Mouse (Mus musculus) adrenal gland, postnatal 14 days (tissue): ENCODE measurements around the gene Ssbp3. TPM values are rescaled to one million over a fixed set of nuclear protein-coding genes. Genes with fewer than 3 reads are reported as not detected.
A peak's percentile ranks its signal among the peaks of the same experiment; 100 is the strongest.

Experiments
- DNase-seq: peaks from one replicate; pipeline ENCODE4 v3.0.0; 2021; ENCODE audit warnings: mixed read lengths
- total RNA-seq: library from RNA; stranded (reverse); gene quantifications from 2 replicates; pipeline ENCODE4 v1.2.3, GENCODE M21; 2021

The Ssbp3 gene
- total RNA-seq, 1 experiment from 2014 or later = 60.6 TPM

DNA sequence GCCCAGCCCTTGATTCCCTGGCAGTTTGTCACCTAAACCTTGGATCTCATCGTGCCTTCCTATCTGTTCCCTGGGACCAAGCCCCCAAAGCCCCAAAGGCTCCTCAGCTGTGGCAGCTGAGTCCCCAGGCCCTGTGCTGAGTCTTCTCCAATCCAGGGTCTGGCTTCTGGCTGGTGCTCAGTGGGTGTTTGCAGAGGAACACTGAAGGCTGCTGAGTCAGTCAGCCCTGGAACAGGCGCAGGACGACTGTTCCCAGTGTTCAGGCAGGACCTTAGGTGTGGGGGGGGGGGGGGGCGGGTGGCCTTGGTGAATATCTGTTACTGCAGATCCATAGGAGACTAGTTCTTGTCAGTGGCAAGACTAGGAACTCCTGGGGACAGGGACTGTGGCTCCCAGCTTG, 141.4 kb downstream of the Ssbp3 start:
- DNase-seq = peak; percentile 53

DNA sequence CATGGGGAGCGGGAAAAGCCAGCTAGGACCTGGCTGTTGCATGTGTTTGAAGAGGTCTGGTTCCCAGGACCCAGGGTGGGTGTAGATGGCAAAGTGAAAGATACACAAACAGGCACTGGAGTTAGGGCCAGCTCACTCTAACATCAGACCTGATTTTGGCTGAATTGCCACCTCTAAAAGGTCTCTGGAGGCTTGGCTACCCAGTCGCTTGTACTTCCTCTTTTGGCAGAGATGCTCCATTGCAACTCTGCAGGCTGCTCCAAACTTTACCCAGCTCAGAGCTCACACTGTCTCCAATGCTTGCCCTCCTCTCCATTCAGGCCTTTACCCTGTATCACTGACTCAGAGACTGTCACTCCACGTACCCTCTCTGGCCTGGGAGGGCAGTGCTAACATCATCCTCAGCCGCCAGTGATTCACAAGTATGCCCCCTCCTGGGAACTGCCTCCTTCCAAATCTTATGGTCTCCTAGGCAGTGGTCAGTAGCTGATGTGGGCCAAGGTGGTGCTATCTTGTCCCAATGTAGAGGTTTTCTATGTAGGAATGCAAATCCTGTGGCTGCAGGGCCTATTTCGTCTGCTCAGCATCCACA, 142.6 kb downstream of the Ssbp3 start:
- peak; percentile 36 for DNase-seq

GRCm38 (mm10) chr4:107056088-107056487, 145.6 kb downstream of the Ssbp3 start:
- DNase-seq = no peak

- DNase-seq = no peak
Measured at GRCm38 (mm10) chr4:107058346-107058745, 147.8 kb downstream of the Ssbp3 start.

DNA sequence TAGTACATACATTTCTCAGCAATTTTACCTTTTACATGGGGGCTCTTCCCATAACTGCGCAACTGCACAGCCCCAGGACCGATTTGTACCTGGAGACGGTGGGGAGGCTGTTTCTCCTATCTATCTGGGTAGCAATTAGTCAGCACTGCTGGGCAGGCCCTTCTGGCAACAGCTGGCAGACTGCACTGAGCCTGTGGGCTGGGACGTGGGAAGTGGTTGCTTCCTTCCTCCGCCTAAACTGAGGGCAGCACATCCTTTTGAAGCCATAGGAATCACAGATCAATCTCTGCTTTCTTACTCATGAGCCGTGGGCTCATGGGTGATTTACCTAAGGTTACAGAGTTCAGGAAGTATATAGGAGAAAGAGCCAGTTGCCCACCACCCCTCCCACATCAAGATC, 148.3 kb downstream of the Ssbp3 start:
- no peak for DNase-seq

- no peak for DNase-seq
Measured at GRCm38 (mm10) chr4:107061560-107061959, 151.1 kb downstream of the Ssbp3 start.

DNA sequence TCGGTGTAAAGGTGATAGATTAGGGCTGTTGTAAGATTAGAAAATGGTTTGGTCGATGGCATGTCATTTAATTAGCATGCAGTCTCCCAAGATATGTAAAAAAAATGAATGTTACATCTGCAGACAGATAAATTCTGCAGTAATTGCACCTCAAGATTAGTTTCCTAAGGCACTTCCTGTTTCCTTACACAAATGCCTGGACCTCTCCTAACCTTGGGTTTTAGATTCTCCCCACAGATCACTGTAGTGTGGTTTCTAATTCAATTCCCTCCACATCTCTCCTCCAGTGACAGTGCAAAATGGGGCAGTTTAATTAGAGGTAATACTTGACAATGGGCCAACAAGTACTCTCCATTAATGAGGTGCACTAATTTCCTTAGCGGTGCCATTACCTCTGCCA, 152.7 kb downstream of the Ssbp3 start:
- DNase-seq = no peak

GRCm38 (mm10) chr4:107064394-107065098, 154.0 kb downstream of the Ssbp3 start:
- no peak for DNase-seq

DNA sequence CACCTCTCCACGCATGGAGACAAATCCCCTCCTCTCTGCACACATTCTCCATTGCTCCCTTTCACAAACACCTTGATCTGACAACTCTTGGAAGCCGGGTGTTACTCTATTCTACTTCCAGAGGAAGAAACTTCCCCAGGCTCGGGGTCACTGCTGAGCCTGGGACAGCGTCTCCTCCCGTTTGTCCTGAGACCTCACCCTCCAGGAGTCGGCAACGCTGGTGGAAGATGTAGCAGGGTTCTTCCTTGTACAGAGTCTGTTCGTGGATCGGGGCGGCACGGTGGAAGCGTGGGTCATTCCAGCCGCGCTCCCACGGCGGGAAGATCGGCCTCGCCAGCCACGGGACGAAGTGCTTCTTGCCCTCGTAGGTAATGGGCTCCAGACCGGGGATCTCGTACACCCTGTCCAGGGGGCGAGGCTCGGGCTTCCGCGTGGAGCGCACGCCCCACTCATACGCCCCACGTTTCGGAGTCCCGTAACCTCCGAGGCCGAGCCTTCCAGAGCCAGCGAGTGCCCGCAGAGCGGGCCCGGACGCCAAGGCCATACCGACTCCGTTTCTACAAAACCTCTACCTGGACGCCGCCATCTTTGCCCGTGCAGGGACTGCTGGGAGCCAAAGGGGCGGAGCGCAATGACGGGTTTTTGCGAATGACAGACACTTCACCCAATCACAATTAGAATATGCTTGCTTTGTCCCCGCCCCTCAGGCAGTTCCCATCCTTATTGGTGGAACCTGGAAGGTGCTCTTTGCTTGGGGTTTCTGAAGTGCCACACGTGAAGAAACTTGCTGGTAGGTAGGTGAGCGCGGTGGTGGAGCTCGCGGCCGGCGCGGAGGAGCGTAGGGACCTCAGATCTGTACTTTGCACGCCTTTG, 156.0 kb downstream of the Ssbp3 start, which contains the start of the genes Mrpl37 and Cyb5rl:
Mrpl37 (minus strand) TSS at position 617 of the 873 bp plus-strand sequence.
Cyb5rl (plus strand) TSS at position 737 of the 873 bp plus-strand sequence.
- DNase-seq = peak; percentile 97

- DNase-seq = peak; percentile 73
Measured at GRCm38 (mm10) chr4:107067151-107067840, 156.8 kb downstream of the Ssbp3 start.

GRCm38 (mm10) chr4:107072343-107072742, 161.8 kb downstream of the Ssbp3 start:
- no peak for DNase-seq

DNA sequence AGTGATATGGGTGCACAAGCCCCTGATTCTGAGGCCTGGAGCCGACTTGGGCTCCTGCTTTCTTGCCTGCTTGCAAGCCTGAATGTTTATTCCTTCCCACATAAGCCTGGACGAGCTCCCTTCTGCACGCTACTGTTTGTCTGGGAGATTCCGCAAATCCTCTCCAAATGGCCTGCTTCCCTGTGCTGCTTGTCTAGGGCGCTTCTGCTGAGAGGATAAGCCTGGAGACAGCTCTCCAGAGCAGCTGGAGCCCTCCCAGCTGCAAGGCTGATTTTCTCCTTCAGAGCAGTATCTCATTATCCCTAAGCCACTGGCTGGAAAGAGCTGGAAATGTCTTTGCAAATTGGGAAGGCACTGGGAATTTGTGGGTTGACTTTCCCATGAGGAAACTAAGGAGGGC, 165.0 kb downstream of the Ssbp3 start:
- DNase-seq = no peak

GRCm38 (mm10) chr4:107078894-107079293, 168.4 kb downstream of the Ssbp3 start:
- no peak for DNase-seq

- DNase-seq = no peak
Measured at GRCm38 (mm10) chr4:107079716-107080115, 169.2 kb downstream of the Ssbp3 start.

- DNase-seq = no peak
Measured at GRCm38 (mm10) chr4:107082185-107082584, 171.7 kb downstream of the Ssbp3 start.

- DNase-seq = no peak
Measured at GRCm38 (mm10) chr4:107083126-107083525, 172.6 kb downstream of the Ssbp3 start.

DNA sequence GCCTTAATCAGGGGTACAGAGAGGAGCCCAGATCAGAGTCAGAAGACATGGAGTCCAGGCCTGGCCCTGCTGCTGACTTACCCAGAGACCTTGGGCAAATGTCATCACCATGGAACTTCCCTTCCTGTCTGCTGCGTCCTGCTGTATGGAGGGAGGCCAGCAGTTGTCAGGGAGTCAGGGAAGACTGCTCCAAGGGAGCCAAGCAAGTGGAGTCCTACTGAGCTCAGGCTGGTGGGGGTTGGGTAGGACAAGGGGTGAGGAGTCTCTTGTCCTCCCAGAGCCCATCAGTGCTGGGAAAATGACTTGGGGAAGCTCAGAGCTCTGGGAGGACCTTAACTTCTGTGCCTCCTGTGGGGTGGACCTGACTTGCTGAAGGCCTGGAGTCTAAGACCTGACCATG, 173.8 kb downstream of the Ssbp3 start:
- peak; percentile 77 for DNase-seq

DNA sequence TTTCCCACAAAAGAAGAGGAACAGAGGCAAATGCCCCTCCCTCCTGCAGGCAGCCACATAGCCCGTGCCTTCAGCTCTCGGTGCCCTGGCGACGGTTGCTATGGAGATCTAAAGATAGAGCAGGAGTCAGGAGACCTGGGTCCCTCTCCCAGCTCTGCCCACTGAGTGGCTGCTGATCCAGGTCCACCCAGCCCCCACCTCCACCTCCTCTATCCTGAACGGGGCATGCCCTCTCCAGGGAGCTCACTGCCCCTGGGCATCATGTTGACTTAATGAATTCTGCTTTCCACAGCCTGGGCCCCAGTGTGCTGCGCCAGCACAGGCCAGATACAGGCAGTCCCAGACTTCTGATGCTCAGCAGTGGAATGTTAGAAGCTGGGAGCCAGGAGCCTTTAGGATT, 174.4 kb downstream of the Ssbp3 start:
- peak; percentile 76 for DNase-seq

- DNase-seq = peak; percentile 85
Measured at GRCm38 (mm10) chr4:107091696-107092095, 181.2 kb downstream of the Ssbp3 start.

GRCm38 (mm10) chr4:107094484-107095187, 184.1 kb downstream of the Ssbp3 start:
- no peak for DNase-seq

GRCm38 (mm10) chr4:107096043-107096442, 185.5 kb downstream of the Ssbp3 start:
- no peak for DNase-seq
